Mouse (Mus musculus) limb, embryonic 10.5 days (tissue): ENCODE results near the gene Ano2. TPM values are rescaled to one million over a fixed set of nuclear protein-coding genes. Genes with fewer than 3 reads are reported as not detected.

Source experiments
- DNase-seq: peaks from one replicate; pipeline ENCODE4 v3.0.0-alpha.2; 2017; ENCODE audit warnings: low spot score
- H3K27ac ChIP-seq: fragments of 300-500 bp; sonication (generic); 2 replicates; pipeline ENCODE4 v1.5.1; 2016; ENCODE audit warnings: mild to moderate bottlenecking
- H3K27me3 ChIP-seq: fragments of 300-500 bp; sonication (generic); 2 replicates; pipeline ENCODE4 v1.6.1; 2016; ENCODE audit warnings: low read depth, mild to moderate bottlenecking; ENCODE audit not compliant: poor library complexity, severe bottlenecking
- H3K36me3 ChIP-seq: fragments of 300-500 bp; sonication (generic); 2 replicates; pipeline ENCODE4 v1.6.1; 2016; ENCODE audit warnings: mild to moderate bottlenecking, moderate library complexity
- H3K4me1 ChIP-seq: fragments of 300-500 bp; sonication (generic); 2 replicates; pipeline ENCODE4 v1.6.1; 2016
- H3K4me3 ChIP-seq: fragments of 300-500 bp; sonication (generic); 2 replicates; pipeline ENCODE4 v1.5.1; 2016; ENCODE audit warnings: mild to moderate bottlenecking, moderate library complexity
- H3K9me3 ChIP-seq: fragments of 300-500 bp; sonication (generic); replicated peaks from 2 replicates; pipeline ENCODE4 v1.6.1; 2016; ENCODE audit warnings: mild to moderate bottlenecking
- WGBS: fragments of 180-500 bp; shearing (Covaris S2); methylation state at CpG from one replicate; pipeline ENCODE4 v1.1.7; 2016; 5-methylcytosine and 5-hydroxymethylcytosine counted together
- polyA plus RNA-seq: library from polyadenylated mRNA; unstranded; fragments of >200 nt; fragmentation: Nextera tagmentation; extraction: Ambion mirVana; gene quantifications from 2 replicates; pipeline ENCODE4 v1.2.1, GENCODE M21; 2016

The Ano2 gene
- polyA plus RNA-seq = 0.20 and 0.53 TPM in 2 replicates

DNA sequence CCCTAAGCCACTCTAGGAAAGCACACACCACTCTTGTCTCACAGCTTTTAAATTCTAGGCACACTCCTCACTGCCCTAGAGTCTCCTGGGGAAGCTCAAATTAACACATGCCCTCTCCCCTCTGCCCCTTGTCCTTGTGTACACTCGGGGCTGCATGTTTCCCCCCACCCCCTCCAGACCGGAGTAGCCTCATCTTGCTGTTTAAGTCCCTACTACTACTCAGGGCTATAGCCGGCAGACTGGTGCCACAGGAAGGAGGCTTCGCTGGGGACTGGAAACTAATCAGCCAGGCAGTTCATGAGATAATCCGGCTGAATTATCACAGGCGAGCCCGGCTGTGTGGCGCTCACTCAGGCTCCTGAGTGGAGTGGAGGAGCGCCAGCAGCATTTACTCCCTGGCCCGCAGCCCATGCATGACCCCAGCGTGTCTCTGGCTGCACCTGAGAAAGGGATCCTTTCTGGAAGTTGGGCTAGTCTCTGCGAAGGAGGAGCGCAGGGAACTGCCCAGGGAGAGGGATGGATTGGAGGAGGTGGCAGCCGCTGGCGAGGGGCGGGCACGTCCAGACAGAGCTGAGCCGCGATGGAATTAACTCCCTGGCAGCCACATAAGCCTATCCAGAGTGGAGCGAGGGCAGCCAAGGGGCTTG, at the start of gene Ano2:
TSS of gene Ano2 (plus strand) at position 363 of the 647 bp plus-strand sequence.
- peak; percentile 50 for DNase-seq
- Histone ChIP-seq H3K27me3 (peaks cover 31% of the 10 kb centered on the region), H3K27ac (no peak within 1 kb of the TSS), H3K4me1 (peaks cover 15% of the 10 kb centered on the region), H3K36me3 (no peaks in the 10 kb centered on the region), H3K4me3 (peak within 1 kb of the TSS; percentile 39), H3K9me3 (no peaks in the 10 kb centered on the region)
- WGBS = 4% methylated on average over 20 of the region's 20 CpGs

DNA sequence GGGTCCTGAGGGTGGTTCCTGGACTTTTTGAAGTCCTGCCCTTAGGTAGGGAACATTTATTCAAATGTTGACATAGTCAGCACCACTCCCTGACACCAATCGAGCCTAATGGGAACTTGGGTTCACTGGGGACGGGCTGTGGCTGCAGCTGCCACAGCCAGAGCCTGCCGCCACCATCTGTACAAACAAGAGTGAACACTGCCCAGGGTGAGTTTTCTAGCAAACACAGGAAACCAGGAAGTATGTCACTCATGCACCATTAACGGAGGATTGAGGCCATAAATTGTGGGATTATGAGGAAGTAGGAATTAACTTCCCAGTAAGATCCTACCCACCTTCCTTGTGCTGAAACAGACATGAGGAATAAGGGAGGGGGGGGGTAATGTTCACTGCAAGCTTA, 49.7 kb upstream of the Ano2 start:
- H3K27me3 ChIP-seq = no peaks in the 10 kb centered on the region
- 71% methylated on average over 4 of the region's 4 CpGs for WGBS

GRCm38 (mm10) chr6:125641146-125641545, 49.1 kb upstream of the Ano2 start:
- H3K4me1 ChIP-seq = no peaks in the 10 kb centered on the region
- H3K9me3 ChIP-seq = no peaks in the 10 kb centered on the region
- DNase-seq = no peak
- H3K36me3 ChIP-seq = no peaks in the 10 kb centered on the region
- no peaks in the 10 kb centered on the region for H3K27me3 ChIP-seq
- H3K4me3 ChIP-seq = no peak overlapping the region
- 91% methylated on average over 8 of the region's 8 CpGs for WGBS
- H3K27ac ChIP-seq = no peak overlapping the region

More for the DNA sequence above, 49.7 kb upstream of the Ano2 start:
- Histone ChIP-seq H3K27ac (no peak overlapping the region), H3K4me1 (no peaks in the 10 kb centered on the region), H3K36me3 (no peaks in the 10 kb centered on the region), H3K9me3 (no peaks in the 10 kb centered on the region), H3K4me3 (no peak overlapping the region)
- DNase-seq = no peak

DNA sequence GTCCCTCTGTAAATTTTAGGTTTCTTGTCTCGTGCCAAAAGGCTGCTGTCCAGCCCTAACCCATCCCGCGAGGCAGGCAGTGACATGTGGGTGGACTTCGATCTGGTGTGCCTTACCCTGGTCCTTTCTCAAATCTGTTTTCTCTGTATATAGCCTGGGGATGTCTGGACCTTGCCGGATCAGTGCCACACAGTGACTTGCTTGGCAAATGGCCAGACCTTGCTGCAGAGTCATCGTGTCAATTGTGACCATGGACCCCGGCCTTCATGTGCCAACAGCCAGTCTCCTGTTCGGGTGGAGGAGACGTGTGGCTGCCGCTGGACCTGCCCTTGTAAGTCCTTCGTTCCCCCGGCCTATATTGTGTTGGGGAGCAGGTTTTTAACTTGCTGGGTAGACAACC, 41.3 kb upstream of the Ano2 start:
- H3K27me3 ChIP-seq = no peaks in the 10 kb centered on the region
- no peak overlapping the region for H3K4me3 ChIP-seq
- no peak for DNase-seq
- WGBS = 93% methylated on average over 12 of the region's 12 CpGs
- H3K36me3 ChIP-seq = no peaks in the 10 kb centered on the region
- H3K27ac ChIP-seq = no peak overlapping the region
- H3K9me3 ChIP-seq = no peaks in the 10 kb centered on the region
- H3K4me1 ChIP-seq = no peaks in the 10 kb centered on the region

DNA sequence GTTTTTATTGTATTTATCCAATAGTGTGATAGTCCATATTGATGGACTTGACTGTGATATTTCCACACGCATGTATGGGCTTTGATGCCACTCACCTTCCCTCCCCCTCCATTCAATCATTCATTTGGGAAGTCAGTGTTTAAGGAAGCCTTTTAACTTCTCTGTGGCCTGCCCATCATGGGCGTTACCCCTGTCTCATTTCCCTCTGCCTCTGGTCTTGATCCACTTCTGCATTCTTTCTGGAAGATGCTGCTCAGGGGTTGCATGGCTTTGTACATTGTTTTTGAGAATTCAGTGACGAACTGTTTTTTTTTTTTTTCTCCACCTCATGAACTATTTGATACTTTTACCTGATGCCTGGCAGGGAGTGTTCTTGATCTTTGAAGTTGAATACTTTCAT, 38.9 kb upstream of the Ano2 start:
- 82% methylated on average over 3 of the region's 3 CpGs for WGBS
- H3K4me1 ChIP-seq = no peaks in the 10 kb centered on the region
- no peak overlapping the region for H3K4me3 ChIP-seq
- no peaks in the 10 kb centered on the region for H3K27me3 ChIP-seq
- no peaks in the 10 kb centered on the region for H3K9me3 ChIP-seq
- no peak for DNase-seq
- H3K27ac ChIP-seq = no peak overlapping the region
- no peaks in the 10 kb centered on the region for H3K36me3 ChIP-seq

GRCm38 (mm10) chr6:125653416-125653815, 36.8 kb upstream of the Ano2 start:
- WGBS = 79% methylated on average over 1 of the region's 1 CpGs
- Histone ChIP-seq H3K4me1 (no peaks in the 10 kb centered on the region), H3K9me3 (no peaks in the 10 kb centered on the region), H3K4me3 (no peak overlapping the region), H3K27ac (no peak overlapping the region), H3K27me3 (no peaks in the 10 kb centered on the region), H3K36me3 (no peaks in the 10 kb centered on the region)
- no peak for DNase-seq

DNA sequence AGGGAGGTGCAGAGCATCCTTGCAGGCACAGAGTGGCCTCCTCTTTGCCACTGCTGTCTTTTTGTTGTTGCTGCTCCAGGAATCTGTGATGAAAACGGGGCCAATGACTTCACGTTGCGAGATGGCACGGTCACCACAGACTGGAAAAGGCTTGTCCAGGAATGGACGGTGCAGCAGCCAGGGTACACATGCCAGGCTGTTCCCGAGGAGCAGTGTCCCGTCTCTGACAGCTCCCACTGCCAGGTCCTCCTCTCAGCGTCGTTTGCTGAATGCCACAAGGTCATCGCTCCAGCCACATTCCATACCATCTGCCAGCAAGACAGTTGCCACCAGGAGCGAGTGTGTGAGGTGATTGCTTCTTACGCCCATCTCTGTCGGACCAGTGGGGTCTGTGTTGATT, 33.3 kb upstream of the Ano2 start:
- no peak overlapping the region for H3K4me3 ChIP-seq
- H3K4me1 ChIP-seq = no peaks in the 10 kb centered on the region
- no peak overlapping the region for H3K27ac ChIP-seq
- WGBS = 87% methylated on average over 13 of the region's 13 CpGs
- H3K36me3 ChIP-seq = no peaks in the 10 kb centered on the region
- H3K27me3 ChIP-seq = no peaks in the 10 kb centered on the region
- DNase-seq = no peak
- no peaks in the 10 kb centered on the region for H3K9me3 ChIP-seq

GRCm38 (mm10) chr6:125657966-125658365, 32.3 kb upstream of the Ano2 start:
- Histone ChIP-seq H3K9me3 (no peaks in the 10 kb centered on the region), H3K4me1 (no peaks in the 10 kb centered on the region), H3K27ac (no peak overlapping the region), H3K27me3 (no peaks in the 10 kb centered on the region), H3K36me3 (no peaks in the 10 kb centered on the region), H3K4me3 (no peak overlapping the region)
- no peak for DNase-seq
- WGBS = 89% methylated on average over 5 of the region's 5 CpGs

GRCm38 (mm10) chr6:125661106-125661877, 28.9 kb upstream of the Ano2 start:
- H3K27me3 ChIP-seq = no peaks in the 10 kb centered on the region
- H3K4me1 ChIP-seq = no peaks in the 10 kb centered on the region
- H3K4me3 ChIP-seq = no peak overlapping the region
- no peaks in the 10 kb centered on the region for H3K9me3 ChIP-seq
- 51% methylated on average over 14 of the region's 14 CpGs for WGBS
- peak; percentile 91 for DNase-seq
- no peak overlapping the region for H3K27ac ChIP-seq
- H3K36me3 ChIP-seq = no peaks in the 10 kb centered on the region

DNA sequence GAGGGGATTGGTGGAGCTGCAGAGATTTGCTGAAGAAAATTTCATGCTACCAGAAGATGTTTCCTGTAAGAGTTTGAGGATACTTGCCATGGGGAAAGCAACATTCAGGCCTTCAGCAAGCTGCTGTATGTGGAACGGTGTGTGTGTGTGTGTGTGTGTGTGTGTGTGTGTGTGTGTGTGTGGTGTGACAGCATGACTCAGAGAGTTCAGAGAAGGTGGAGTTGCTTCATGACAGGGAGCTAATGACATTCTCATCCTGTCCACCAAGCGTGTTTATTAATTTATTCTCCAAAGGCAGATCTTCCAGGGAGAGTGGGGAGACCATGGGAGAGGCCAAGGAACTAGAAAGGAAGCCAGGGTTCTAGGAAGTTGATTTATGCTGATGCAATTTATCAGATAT, 26.3 kb upstream of the Ano2 start:
- no peaks in the 10 kb centered on the region for H3K27me3 ChIP-seq
- no peaks in the 10 kb centered on the region for H3K9me3 ChIP-seq
- no peak overlapping the region for H3K27ac ChIP-seq
- no peak overlapping the region for H3K4me3 ChIP-seq
- no peak for DNase-seq
- no peaks in the 10 kb centered on the region for H3K36me3 ChIP-seq
- no peaks in the 10 kb centered on the region for H3K4me1 ChIP-seq
- WGBS = 90% methylated on average over 2 of the region's 2 CpGs

- no peak overlapping the region for H3K4me3 ChIP-seq
- no peaks in the 10 kb centered on the region for H3K9me3 ChIP-seq
- 88% methylated on average over 3 of the region's 3 CpGs for WGBS
These were observed 18.4 kb upstream of the Ano2 start for GRCm38 (mm10) chr6:125671835-125672234.

DNA sequence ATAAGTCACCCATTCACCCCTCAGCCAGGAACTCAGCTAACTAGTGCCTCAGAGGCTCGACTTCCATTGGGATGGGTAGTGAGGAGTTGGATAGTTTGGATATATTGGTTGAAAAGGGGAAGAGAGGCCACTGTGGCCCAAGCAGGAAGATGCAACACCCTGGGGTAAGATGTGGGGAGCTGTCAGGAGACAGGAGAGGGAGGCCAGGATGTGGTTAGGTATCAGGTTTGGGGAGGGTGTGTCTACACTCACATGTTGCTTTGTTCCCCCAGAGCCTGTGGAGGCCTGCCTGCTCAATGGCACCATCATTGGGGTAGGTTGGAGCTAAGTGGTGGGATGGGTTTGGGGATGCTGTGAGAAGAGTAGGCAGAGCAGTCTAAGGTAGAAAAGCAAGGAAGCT, 11.7 kb upstream of the Ano2 start:
- no peaks in the 10 kb centered on the region for H3K36me3 ChIP-seq
- no peak overlapping the region for H3K27ac ChIP-seq
- no peaks in the 10 kb centered on the region for H3K27me3 ChIP-seq
- DNase-seq = no peak
- no peak overlapping the region for H3K4me3 ChIP-seq
- 73% methylated on average over 1 of the region's 1 CpGs for WGBS
- no peaks in the 10 kb centered on the region for H3K9me3 ChIP-seq
- H3K4me1 ChIP-seq = peaks cover 17% of the 10 kb centered on the region

More at GRCm38 (mm10) chr6:125671835-125672234, 18.4 kb upstream of the Ano2 start:
- H3K27me3 ChIP-seq = no peaks in the 10 kb centered on the region
- no peak overlapping the region for H3K27ac ChIP-seq
- no peak for DNase-seq
- peaks cover 3% of the 10 kb centered on the region; the same call in 1 of the 2 replicates for H3K4me1 ChIP-seq
- H3K36me3 ChIP-seq = no peaks in the 10 kb centered on the region

GRCm38 (mm10) chr6:125680613-125681012, 9.6 kb upstream of the Ano2 start:
- no peaks in the 10 kb centered on the region for H3K9me3 ChIP-seq
- H3K36me3 ChIP-seq = no peaks in the 10 kb centered on the region
- WGBS = 72% methylated on average over 11 of the region's 11 CpGs
- peaks cover 17% of the 10 kb centered on the region for H3K4me1 ChIP-seq
- DNase-seq = no peak
- H3K27ac ChIP-seq = no peak overlapping the region
- H3K27me3 ChIP-seq = no peaks in the 10 kb centered on the region
- H3K4me3 ChIP-seq = no peak overlapping the region
